Mouse (Mus musculus) cerebellum, adult 11 months (tissue): ENCODE results near the gene Synpr.
A peak's percentile ranks its signal among the peaks of the same experiment; 100 is the strongest.
"Not testable (repeated sequence)": the region's sequence is repeated elsewhere in the genome, so short reads cannot be mapped to it uniquely, and the experiment has no call there.

ENCODE experiments used
- DNase-seq: peaks from one replicate; pipeline ENCODE4 v3.0.0; 2022

Synpr gene

GRCm38 (mm10) chr14:13284091-13284844, at the start of gene Synpr:
Gene Synpr (plus strand): TSS chr14:13284780.
- DNase-seq = peak; percentile 71

GRCm38 (mm10) chr14:13236929-13237328, 47.7 kb upstream of the Synpr start:
- DNase-seq = peak; percentile 9

- DNase-seq = no peak
Observed at GRCm38 (mm10) chr14:13247431-13247830, 37.1 kb upstream of the Synpr start.

- no peak for DNase-seq
Observed at GRCm38 (mm10) chr14:13249361-13249760, 35.2 kb upstream of the Synpr start.

GRCm38 (mm10) chr14:13252594-13252993, 32.0 kb upstream of the Synpr start:
- no peak for DNase-seq

- not testable (repeated sequence) for DNase-seq
Observed at GRCm38 (mm10) chr14:13254741-13255140, 29.8 kb upstream of the Synpr start.

- DNase-seq = no peak
Observed at GRCm38 (mm10) chr14:13262406-13262805, 22.2 kb upstream of the Synpr start.

- DNase-seq = no peak
Observed at GRCm38 (mm10) chr14:13266331-13266730, 18.2 kb upstream of the Synpr start.

- DNase-seq = peak; percentile 59
Observed at GRCm38 (mm10) chr14:13267181-13267580, 17.4 kb upstream of the Synpr start.

GRCm38 (mm10) chr14:13283211-13283610, 1.4 kb upstream of the Synpr start:
- peak; percentile 17 for DNase-seq

- no peak for DNase-seq
Observed at GRCm38 (mm10) chr14:13284845-13285198, 242 bp downstream of the Synpr start.

- peak; percentile 39 for DNase-seq
Observed at GRCm38 (mm10) chr14:13285341-13286130, 956 bp downstream of the Synpr start.

GRCm38 (mm10) chr14:13294200-13294599, 9.6 kb downstream of the Synpr start:
- DNase-seq = no peak

GRCm38 (mm10) chr14:13314323-13314722, 29.7 kb downstream of the Synpr start:
- DNase-seq = no peak

GRCm38 (mm10) chr14:13328461-13328860, 43.9 kb downstream of the Synpr start:
- DNase-seq = no peak

GRCm38 (mm10) chr14:13332497-13333306, 48.1 kb downstream of the Synpr start:
- DNase-seq = no peak

GRCm38 (mm10) chr14:13333372-13333771, 48.8 kb downstream of the Synpr start:
- no peak for DNase-seq

GRCm38 (mm10) chr14:13336162-13336561, 51.6 kb downstream of the Synpr start:
- DNase-seq = no peak

- no peak for DNase-seq
Observed at GRCm38 (mm10) chr14:13340688-13341087, 56.1 kb downstream of the Synpr start.

GRCm38 (mm10) chr14:13344240-13344639, 59.7 kb downstream of the Synpr start:
- DNase-seq = no peak

- no peak for DNase-seq
Observed at GRCm38 (mm10) chr14:13349170-13349865, 64.7 kb downstream of the Synpr start.

- peak; percentile 23 for DNase-seq
Observed at GRCm38 (mm10) chr14:13354154-13354553, 69.6 kb downstream of the Synpr start.
